Mouse (Mus musculus): Measurements from ENCODE around the gene Vps54. TPM values are rescaled to one million over a fixed set of nuclear protein-coding genes. Genes with fewer than 3 reads are reported as not detected.
"Not testable (repeated sequence)": the region's sequence is repeated elsewhere in the genome, so short reads cannot be mapped to it uniquely, and the experiment has no call there.

Gene Vps54
- 14.9 and 17.6 TPM in 2 replicates for polyA plus RNA-seq (2014; fragmentation: Nextera tagmentation; extraction: Ambion mirVana)

GRCm38 (mm10) chr11:21239021-21239661 lies at the start of gene Vps54:
Gene Vps54 (plus strand): TSS chr11:21239281.
- DNase-seq (ENCODE audit: low spot score) (peak; percentile 72), ATAC-seq (ENCODE audit: insufficient number of reproducible peaks, low FRiP score, low TSS enrichment, low read depth) (peak; percentile 79)
- WGBS: under 1% methylated on average over 73 of the region's 84 CpGs
- Histone ChIP-seq H3K4me2 (ENCODE audit: low read depth, severe bottlenecking) (peak within 1 kb of the TSS; percentile 62), H3K9ac (ENCODE audit: low read length) (peak within 1 kb of the TSS; percentile 99), H3K27ac (replicated peaks; ENCODE audit: low read depth, low read length) (peak within 1 kb of the TSS; percentile 97), H3K9me3 (ENCODE audit: control insufficient read depth, low read length) (no peaks in the 10 kb centered on the region), H3K4me3 (ENCODE audit: low read depth, low read length) (peak within 1 kb of the TSS; percentile 77), H3K36me3 (ENCODE audit: control insufficient read depth, insufficient read depth, low read length) (no peaks in the 10 kb centered on the region), H3K27me3 (ENCODE audit: control insufficient read depth, insufficient read depth, low read length) (no peaks in the 10 kb centered on the region), H3K4me1 (ENCODE audit: control insufficient read depth, insufficient read depth, low read length) (no peaks in the 10 kb centered on the region)

GRCm38 (mm10) chr11:21191821-21192220 lies 47.3 kb upstream of the Vps54 start:
- not testable (repeated sequence) for H3K4me3 ChIP-seq (ENCODE audit: low read depth, low read length); H3K27ac ChIP-seq (replicated peaks; ENCODE audit: low read depth, low read length); DNase-seq (ENCODE audit: low spot score); H3K4me2 ChIP-seq (ENCODE audit: low read depth, severe bottlenecking); H3K36me3 ChIP-seq (ENCODE audit: control insufficient read depth, insufficient read depth, low read length); H3K9ac ChIP-seq (ENCODE audit: low read length); H3K9me3 ChIP-seq (ENCODE audit: control insufficient read depth, low read length); ATAC-seq (ENCODE audit: insufficient number of reproducible peaks, low FRiP score, low TSS enrichment, low read depth); H3K4me1 ChIP-seq (ENCODE audit: control insufficient read depth, insufficient read depth, low read length); H3K27me3 ChIP-seq (ENCODE audit: control insufficient read depth, insufficient read depth, low read length)
- 94% methylated on average over 8 of the region's 8 CpGs for WGBS

GRCm38 (mm10) chr11:21194851-21195250 lies 44.2 kb upstream of the Vps54 start:
- Histone ChIP-seq H3K36me3 (ENCODE audit: control insufficient read depth, insufficient read depth, low read length) (no peaks in the 10 kb centered on the region), H3K4me2 (ENCODE audit: low read depth, severe bottlenecking) (no peak overlapping the region), H3K4me3 (ENCODE audit: low read depth, low read length) (no peak overlapping the region), H3K9ac (ENCODE audit: low read length) (no peak overlapping the region), H3K4me1 (ENCODE audit: control insufficient read depth, insufficient read depth, low read length) (no peaks in the 10 kb centered on the region), H3K9me3 (ENCODE audit: control insufficient read depth, low read length) (no peaks in the 10 kb centered on the region), H3K27ac (replicated peaks; ENCODE audit: low read depth, low read length) (no peak overlapping the region), H3K27me3 (ENCODE audit: control insufficient read depth, insufficient read depth, low read length) (no peaks in the 10 kb centered on the region)
- 93% methylated on average over 3 of the region's 3 CpGs for WGBS
- DNase-seq (ENCODE audit: low spot score) (no peak), ATAC-seq (ENCODE audit: insufficient number of reproducible peaks, low FRiP score, low TSS enrichment, low read depth) (no peak)

GRCm38 (mm10) chr11:21209046-21209445 lies 30.0 kb upstream of the Vps54 start:
- H3K27me3 ChIP-seq (ENCODE audit: control insufficient read depth, insufficient read depth, low read length): no peaks in the 10 kb centered on the region
- no peak for ATAC-seq (ENCODE audit: insufficient number of reproducible peaks, low FRiP score, low TSS enrichment, low read depth)
- DNase-seq (ENCODE audit: low spot score): no peak
- 93% methylated on average over 2 of the region's 2 CpGs for WGBS
- no peak overlapping the region for H3K4me3 ChIP-seq (ENCODE audit: low read depth, low read length)
- no peaks in the 10 kb centered on the region for H3K4me1 ChIP-seq (ENCODE audit: control insufficient read depth, insufficient read depth, low read length)
- H3K36me3 ChIP-seq (ENCODE audit: control insufficient read depth, insufficient read depth, low read length): no peaks in the 10 kb centered on the region
- H3K9ac ChIP-seq (ENCODE audit: low read length): no peak overlapping the region
- H3K4me2 ChIP-seq (ENCODE audit: low read depth, severe bottlenecking): no peak overlapping the region
- H3K9me3 ChIP-seq (ENCODE audit: control insufficient read depth, low read length): no peaks in the 10 kb centered on the region
- H3K27ac ChIP-seq (replicated peaks; ENCODE audit: low read depth, low read length): no peak overlapping the region

GRCm38 (mm10) chr11:21209701-21210100 lies 29.4 kb upstream of the Vps54 start:
- H3K27me3 ChIP-seq (ENCODE audit: control insufficient read depth, insufficient read depth, low read length); H3K9me3 ChIP-seq (ENCODE audit: control insufficient read depth, low read length); H3K36me3 ChIP-seq (ENCODE audit: control insufficient read depth, insufficient read depth, low read length); H3K4me1 ChIP-seq (ENCODE audit: control insufficient read depth, insufficient read depth, low read length); H3K4me3 ChIP-seq (ENCODE audit: low read depth, low read length); H3K27ac ChIP-seq (replicated peaks; ENCODE audit: low read depth, low read length); DNase-seq (ENCODE audit: low spot score); H3K4me2 ChIP-seq (ENCODE audit: low read depth, severe bottlenecking); ATAC-seq (ENCODE audit: insufficient number of reproducible peaks, low FRiP score, low TSS enrichment, low read depth); H3K9ac ChIP-seq (ENCODE audit: low read length): not testable (repeated sequence)
- 95% methylated on average over 9 of the region's 9 CpGs for WGBS

GRCm38 (mm10) chr11:21217419-21217818 lies 21.7 kb upstream of the Vps54 start:
- H3K9ac ChIP-seq (ENCODE audit: low read length): no peak overlapping the region
- H3K4me3 ChIP-seq (ENCODE audit: low read depth, low read length): no peak overlapping the region
- DNase-seq (ENCODE audit: low spot score) (no peak), ATAC-seq (ENCODE audit: insufficient number of reproducible peaks, low FRiP score, low TSS enrichment, low read depth) (no peak)
- H3K9me3 ChIP-seq (ENCODE audit: control insufficient read depth, low read length): no peaks in the 10 kb centered on the region
- H3K4me2 ChIP-seq (ENCODE audit: low read depth, severe bottlenecking): no peak overlapping the region
- H3K36me3 ChIP-seq (ENCODE audit: control insufficient read depth, insufficient read depth, low read length): no peaks in the 10 kb centered on the region
- no peaks in the 10 kb centered on the region for H3K4me1 ChIP-seq (ENCODE audit: control insufficient read depth, insufficient read depth, low read length)
- H3K27me3 ChIP-seq (ENCODE audit: control insufficient read depth, insufficient read depth, low read length): no peaks in the 10 kb centered on the region
- H3K27ac ChIP-seq (replicated peaks; ENCODE audit: low read depth, low read length): no peak overlapping the region
- WGBS: 83% methylated on average over 3 of the region's 3 CpGs

GRCm38 (mm10) chr11:21219281-21219680 lies 19.8 kb upstream of the Vps54 start:
- no peaks in the 10 kb centered on the region for H3K36me3 ChIP-seq (ENCODE audit: control insufficient read depth, insufficient read depth, low read length)
- H3K4me2 ChIP-seq (ENCODE audit: low read depth, severe bottlenecking): no peak overlapping the region
- no peak for ATAC-seq (ENCODE audit: insufficient number of reproducible peaks, low FRiP score, low TSS enrichment, low read depth)
- no peaks in the 10 kb centered on the region for H3K27me3 ChIP-seq (ENCODE audit: control insufficient read depth, insufficient read depth, low read length)
- no peaks in the 10 kb centered on the region for H3K4me1 ChIP-seq (ENCODE audit: control insufficient read depth, insufficient read depth, low read length)
- no peak overlapping the region for H3K9ac ChIP-seq (ENCODE audit: low read length)
- WGBS: 81% methylated on average over 2 of the region's 2 CpGs
- H3K27ac ChIP-seq (replicated peaks; ENCODE audit: low read depth, low read length): no peak overlapping the region
- no peak overlapping the region for H3K4me3 ChIP-seq (ENCODE audit: low read depth, low read length)
- no peak for DNase-seq (ENCODE audit: low spot score)
- no peaks in the 10 kb centered on the region for H3K9me3 ChIP-seq (ENCODE audit: control insufficient read depth, low read length)

GRCm38 (mm10) chr11:21219851-21220587 lies 19.1 kb upstream of the Vps54 start:
- Histone ChIP-seq H3K9me3 (ENCODE audit: control insufficient read depth, low read length) (no peaks in the 10 kb centered on the region), H3K9ac (ENCODE audit: low read length) (no peak overlapping the region), H3K27me3 (ENCODE audit: control insufficient read depth, insufficient read depth, low read length) (no peaks in the 10 kb centered on the region), H3K4me2 (ENCODE audit: low read depth, severe bottlenecking) (no peak overlapping the region), H3K27ac (replicated peaks; ENCODE audit: low read depth, low read length) (no peak overlapping the region), H3K36me3 (ENCODE audit: control insufficient read depth, insufficient read depth, low read length) (no peaks in the 10 kb centered on the region), H3K4me3 (ENCODE audit: low read depth, low read length) (no peak overlapping the region), H3K4me1 (ENCODE audit: control insufficient read depth, insufficient read depth, low read length) (no peaks in the 10 kb centered on the region)
- DNase-seq (ENCODE audit: low spot score) (no peak), ATAC-seq (ENCODE audit: insufficient number of reproducible peaks, low FRiP score, low TSS enrichment, low read depth) (no peak)
- 85% methylated on average over 8 of the region's 8 CpGs for WGBS
